Mouse (Mus musculus): ENCODE data around the gene Npsr1. TPM values are rescaled to one million over a fixed set of nuclear protein-coding genes. Genes with fewer than 3 reads are reported as not detected.
A peak's percentile ranks its signal among the peaks of the same experiment; 100 is the strongest.

The Npsr1 gene
- total RNA-seq, 1 experiment from 2014 or later = not detected

DNA sequence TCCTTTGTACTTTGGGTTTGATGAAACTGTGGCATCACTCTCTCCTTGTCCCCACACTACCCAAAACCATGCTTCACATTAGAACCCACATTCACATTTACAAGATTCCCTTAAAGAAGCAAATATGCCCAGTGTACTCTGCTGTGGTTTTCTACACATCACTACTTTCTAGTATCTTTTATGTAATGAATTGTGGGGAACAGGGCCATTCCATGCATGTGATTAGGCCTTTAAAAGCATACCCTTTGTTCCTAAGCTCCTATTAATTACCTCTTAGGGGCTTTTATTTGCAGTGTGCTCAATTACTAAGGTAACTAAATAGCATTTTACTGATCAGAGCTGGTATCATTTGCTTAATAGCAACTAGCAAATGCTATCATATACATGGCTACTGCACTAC lies 149.8 kb downstream of the Npsr1 start:
- DNase-seq = no peak

DNA sequence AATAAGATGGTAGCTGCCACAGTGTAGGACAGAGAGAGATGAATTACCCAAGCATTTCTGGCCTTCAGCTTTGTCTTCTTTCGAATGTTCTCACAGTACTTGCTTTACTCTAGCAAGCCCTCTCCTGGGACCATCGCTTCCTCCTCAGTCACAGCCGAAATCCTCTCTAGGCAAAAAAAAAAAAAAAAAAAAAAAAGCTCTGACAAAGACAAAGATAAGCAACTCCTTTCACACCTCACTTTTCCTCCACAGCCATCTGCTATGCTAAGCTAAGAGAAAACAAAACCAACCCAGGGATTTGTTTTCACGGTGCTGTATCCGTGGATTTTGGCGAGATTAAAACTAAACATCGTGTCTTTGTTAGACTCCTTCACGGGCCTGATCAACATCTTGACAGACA lies 156.4 kb downstream of the Npsr1 start:
- DNase-seq = no peak

DNA sequence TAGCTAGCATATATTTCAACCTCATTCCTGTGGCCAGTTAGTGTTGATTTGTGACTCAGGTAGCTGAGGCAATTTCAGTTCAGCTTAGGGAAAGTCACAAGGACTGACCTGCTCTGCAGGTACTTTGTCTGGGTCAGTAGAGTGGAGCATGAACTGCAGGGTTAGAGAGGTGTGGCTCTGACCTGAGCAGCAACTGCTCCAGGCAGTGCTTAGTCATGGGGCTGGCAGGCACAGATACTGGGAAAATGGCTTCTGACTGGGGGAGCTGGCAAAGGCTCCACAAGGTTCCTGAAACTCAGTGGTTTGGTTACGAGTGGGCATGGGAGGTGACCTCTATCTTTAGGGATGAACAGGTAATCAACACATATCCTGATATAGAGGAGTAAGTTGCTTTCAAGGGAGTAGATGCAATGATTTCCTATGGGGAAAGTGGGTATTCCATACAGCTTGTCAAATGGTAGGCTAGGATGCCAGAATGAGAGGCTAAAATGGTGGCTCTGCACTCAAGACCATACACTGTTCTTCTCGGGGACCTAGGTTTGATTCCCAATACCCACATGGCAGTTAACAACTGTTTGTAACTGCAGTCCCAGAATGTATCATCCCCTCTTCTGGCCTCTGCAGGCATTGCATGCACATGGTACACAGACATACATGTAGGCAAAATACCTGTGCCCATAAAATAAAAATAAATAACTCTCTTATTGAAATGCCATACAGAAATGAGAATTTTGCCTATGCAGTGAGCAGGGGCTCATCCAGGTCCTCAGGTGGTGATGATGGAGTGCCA lies 182.9 kb downstream of the Npsr1 start:
- no peak for DNase-seq

DNA sequence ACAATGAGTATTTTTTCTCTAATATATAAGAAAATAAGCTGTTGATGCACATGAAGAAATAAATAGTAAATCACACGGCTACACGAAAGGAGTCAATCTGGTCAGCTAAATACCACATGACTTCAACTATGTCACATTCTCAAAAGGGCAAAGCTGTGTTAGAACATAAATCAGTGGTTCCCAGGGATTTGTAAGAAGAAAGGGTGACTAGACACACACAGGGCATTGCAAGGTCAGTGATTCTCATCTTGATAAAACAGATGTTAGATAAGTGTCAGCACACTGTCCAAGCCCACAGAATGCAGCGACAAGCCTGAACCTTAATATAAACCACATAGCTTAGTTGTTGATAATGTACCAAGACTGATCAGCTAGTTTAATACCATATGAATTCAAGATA lies 184.8 kb downstream of the Npsr1 start:
- no peak for DNase-seq

DNA sequence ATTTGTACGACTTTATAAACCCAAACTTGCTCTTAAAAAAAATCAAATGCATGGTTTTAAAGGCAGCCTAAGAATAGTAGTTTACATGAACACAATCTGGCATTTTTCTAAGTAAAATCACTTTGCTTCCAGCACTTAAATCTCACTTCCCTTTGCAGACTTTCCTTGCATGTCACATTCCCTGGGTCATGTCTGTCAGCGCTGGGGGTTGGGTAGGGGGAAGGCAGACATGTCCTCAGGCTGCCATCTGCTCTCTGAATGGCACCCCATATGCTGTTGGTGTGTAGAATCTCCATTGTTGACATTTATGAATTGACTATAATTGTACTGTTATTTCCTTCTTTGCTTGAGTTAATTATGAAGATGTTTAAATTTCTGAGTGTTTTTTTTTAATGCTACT lies 185.3 kb downstream of the Npsr1 start:
- DNase-seq = no peak

DNA sequence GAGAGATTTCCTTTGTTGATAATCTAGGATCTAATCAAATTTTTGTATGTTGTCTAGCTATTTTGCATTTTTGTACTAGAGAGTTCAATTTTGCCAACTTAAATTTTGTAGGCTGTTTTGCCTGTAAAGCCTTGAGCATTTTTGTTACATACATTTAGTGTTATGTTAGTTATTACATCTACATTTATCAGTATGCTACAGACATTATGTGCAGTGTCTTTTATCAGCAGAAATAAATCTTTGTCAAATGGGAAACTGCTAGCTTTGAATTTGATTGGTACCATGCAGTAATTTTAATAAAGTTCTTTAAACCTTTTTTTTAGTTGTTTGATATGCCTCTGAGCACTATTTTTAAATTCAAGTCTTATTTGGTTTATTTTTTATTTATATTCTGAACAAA lies 185.7 kb downstream of the Npsr1 start:
- DNase-seq = no peak

DNA sequence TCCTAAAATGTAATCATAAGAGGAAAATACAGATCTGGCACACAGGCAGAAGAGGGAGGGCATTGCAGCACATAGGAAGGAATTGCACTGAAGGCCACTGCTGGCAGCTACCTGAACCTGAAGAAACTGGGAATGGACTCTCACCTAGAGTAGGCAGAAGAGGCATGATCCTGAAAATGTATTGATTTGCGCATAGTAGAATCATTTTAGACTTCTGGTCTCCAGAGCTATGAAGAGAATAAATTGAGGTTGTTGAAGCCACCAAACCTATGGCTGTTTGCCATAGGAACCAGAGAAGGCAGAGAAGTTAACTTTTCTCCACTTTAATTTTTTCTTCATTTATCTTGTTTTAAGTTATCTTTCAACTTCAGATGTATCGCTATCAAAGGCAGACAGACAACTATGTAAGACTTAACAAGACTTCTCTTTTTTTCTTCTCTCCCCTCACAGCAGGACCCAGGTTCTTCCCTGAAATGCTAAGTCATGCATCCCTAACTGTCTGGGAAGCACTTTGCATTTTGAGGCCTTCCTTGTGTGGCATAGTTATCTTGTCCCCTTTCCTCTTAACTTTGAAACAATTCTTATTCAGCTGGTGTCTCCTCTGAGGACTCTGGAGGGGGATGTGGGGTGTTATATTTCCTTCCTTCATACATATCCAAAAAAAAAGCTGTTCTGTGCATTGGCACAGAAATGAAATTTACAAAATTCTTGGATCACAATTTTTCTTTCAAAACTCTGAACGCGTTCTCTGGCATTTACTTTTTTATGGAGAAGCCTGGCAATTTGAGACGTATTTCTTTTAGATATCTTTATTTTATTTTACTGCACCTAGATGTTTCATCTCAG lies 186.7 kb downstream of the Npsr1 start:
- DNase-seq = no peak

DNA sequence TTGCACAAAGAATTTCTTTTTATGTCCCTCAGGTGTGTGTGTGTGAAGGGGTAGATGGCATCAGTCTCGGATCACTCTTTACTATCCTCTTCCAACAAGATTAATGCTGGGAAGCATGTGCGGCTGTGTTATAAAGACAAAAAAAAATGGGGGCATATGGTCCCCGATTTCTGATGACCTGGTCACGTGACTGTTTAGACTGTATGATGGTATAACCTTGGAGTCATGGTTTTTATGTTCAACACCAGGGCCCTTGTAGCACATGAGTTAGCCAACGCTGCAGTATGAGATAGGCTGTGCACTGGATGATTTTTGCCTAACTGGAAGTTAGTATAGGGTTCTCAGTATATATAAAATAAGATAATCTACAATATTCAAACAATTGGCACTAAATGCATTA lies 187.6 kb downstream of the Npsr1 start:
- DNase-seq = no peak

DNA sequence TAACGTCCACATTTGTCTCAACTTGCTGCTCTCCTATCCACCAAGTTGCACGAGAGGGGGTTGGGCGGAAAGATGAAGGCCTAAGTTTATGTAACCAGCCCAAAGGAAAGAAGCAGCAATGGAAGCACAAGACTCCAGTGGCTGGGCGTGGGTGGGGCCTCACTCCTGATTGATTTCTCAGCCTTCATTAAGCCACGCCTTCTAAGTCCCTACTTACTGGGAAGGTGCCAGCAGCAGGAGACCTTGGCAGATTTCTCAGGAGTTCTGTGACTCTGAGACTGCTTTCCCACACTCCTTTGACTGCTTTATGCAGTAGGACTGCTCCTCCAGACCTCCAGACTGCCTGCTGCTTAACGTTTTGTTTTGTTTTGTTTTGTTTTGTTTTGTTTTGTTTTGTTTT lies 193.6 kb downstream of the Npsr1 start:
- peak; percentile 71 for DNase-seq

DNA sequence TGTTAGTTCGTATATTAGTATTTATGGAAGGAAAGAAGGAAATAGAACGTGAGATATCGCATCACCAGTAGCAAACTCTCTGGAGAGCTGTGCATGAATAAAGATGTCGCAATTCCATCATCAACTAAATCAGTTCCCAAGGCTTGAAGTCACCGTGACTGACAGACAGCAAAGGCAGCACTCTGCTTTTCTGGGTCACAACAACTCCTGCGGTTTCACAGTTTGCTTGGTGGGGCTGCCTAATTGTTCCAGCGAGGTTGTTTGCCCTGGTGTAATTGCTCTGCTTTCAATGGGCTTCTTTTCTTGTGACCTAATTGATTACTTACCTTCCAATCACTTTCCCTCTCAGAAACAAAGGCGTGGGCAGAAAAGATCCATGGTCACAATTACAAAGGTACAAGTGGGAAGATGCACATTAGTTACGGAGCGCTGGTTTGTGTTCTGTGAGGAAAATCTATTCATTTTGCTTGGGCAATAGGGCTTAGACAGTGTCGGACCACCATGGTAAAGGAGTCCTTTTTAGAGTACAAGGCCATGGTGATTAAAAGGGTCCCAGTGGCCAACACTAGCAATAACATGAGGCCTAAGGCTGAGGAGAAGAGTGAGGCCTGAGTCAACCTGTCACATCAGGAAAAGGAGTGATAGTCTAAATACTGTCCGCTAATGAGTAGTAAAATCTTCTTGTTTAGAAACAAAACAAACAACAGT lies 195.6 kb downstream of the Npsr1 start:
- DNase-seq = no peak

DNA sequence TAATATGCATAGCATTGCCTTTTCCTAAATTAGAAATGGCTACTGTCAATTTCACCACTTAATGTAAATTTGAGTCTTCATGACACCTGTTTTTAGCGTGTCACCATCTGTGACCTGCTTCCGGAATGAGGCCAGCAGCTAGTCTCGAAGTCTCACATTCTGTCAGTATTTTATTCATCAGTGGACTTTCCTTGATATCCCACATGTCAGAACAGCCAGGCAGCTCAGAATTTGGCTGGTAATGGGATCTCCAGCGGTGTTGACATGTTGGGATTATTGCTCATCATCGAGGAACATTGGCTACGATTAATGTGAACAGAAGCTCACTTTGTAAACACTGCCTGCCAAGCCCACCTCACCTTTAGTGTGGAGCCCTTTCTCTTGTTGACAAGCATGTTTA lies 205.1 kb downstream of the Npsr1 start:
- no peak for DNase-seq

DNA sequence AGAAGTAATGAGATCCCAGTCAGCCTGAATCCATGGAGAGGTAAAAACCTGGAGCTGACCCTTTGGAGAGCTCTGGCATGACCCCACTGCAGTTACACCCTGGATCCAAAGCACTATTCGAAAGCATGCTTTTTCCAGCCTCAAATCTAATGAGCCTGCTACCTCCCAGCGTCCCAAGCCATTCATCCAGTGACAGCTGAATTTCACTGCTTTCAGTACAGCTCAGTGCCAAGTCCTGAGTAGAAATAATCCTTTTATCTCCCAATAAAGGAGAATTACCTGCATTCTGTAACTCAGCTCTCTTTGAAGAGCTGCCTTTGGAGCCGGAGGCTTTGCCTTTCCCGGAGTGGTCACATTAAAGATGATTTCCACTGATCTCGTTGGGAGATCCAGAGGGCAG lies 209.2 kb downstream of the Npsr1 start:
- no peak for DNase-seq

DNA sequence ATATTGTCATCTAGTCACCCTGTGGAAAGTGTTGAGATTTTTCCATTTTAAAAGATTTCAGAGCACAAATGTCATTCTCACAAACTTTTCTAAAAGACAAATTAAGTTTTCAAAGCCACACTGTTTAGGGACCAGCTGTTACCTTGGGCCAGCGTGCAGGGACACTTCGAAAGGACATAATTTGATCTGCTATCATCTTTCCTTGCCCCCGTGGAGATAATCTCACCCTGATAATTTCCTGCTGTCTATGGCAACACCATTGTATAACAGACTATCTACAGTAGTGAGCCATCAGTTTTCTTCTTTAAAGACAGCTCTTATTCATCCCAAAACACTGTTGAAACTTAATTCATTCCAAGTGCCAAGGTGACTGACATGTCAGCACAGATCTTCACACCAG lies 209.6 kb downstream of the Npsr1 start:
- DNase-seq = no peak

DNA sequence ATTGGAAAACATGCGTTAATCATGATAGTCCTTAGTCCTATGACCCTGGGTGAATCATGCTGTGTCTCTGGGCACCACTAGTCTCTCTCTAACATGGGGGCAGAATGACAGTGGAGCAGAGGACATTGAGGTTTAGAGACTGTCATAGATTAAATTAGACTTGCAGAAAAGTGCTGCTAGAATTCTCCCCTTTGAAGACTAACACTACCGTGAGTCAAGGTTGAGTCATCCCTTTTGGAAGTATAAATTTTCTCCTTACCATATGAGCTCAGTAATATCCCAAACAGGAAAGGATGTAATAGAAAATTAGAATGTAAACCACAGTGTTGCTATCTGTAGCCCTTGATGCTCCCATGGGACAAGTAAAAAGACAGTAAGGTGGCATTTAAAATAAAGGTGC lies 218.0 kb downstream of the Npsr1 start:
- no peak for DNase-seq

DNA sequence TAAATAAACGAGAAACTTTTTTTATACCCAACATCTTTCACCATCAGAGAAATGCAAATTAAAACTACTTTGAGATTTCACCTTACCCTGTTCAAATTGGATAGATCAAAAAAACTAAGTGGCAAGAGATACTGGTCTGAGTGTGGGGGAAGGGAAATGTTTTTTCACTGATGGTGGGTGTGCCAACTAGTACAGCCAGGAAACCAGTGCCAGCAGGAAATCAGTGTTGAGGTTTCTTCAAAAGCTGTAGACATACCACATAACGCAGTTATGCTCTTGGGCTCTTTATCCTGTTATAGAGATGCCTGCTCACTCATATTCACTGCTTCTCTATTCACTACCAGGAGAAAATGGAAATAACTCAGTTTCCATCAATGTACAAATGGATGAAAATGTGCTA lies 233.9 kb downstream of the Npsr1 start:
- DNase-seq = no peak

DNA sequence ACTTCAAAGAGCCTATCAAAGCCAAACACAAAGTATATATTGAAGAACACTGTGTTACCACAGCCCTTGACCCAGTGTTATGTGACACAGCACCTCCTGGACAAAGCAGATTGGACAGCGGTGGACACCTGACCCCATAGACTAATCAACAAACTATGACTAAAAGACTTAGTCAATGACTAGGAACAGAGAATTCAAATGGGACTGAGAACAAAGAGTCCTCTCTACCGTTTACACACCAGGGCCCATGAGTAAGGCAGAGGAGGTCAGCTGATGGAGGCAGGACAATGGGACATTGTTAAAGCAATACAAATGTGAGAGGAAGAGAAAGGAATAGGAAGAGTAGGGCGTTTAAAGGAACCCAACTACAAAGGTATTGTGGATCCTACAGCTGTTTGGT lies 243.5 kb downstream of the Npsr1 start:
- no peak for DNase-seq

DNA sequence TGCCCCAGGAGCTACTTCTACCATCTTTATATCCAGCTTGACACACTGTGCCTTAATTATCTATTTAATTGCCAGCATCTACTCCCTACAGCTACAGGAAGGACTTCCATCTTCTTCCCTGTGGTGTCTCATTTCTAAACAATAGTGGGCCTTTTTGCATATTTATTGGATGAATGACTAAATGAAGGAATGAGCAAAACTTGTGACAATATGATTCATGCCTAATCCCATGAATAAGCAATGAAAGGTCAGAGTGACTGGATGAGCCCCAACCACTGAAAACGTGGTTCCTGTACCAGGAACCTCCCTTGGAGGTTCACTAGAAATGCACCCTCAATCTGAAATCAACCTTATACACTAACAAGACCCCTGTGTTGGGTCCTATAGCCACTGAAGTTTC lies 249.2 kb downstream of the Npsr1 start:
- DNase-seq = no peak

DNA sequence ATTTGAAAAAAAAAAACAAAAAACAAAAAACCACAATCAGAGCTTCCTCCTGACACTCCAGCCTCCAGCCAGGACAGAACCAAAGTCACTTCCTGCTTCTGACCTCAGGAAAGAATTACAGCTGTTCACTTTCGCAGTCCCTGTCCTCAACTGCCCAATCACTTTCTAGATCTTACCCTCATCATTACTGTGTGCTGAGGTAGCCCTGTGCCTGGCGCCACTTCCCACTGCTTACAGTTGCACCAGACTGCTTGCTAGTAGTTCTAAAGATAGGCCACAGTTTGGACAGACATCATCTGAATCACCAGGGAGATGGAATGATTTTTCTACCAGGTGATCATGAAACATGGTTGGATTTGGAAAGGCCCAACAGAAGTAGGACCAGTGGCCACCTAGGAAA lies 251.7 kb downstream of the Npsr1 start:
- no peak for DNase-seq

DNA sequence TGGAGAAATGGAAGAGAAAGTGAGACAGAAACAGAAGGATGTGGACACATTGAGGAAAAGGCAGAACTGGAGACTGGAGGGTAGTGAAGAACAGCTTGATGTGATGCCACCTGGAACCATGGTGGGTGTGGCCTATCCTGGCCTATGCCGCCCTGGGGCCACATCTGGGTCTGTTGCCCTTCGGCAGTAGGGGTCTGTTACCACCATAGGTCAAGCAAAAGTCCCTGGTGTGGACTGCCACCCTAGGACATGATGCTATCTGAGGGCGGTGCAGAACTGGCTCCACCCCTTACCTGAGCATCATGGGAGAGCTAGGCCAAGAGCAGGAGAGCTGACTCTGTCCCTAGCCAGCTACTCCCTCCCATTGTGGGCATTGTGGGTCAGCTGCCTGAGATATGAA lies 253.6 kb downstream of the Npsr1 start:
- no peak for DNase-seq

Data from adrenal gland, postnatal 14 days (tissue).